Mouse (Mus musculus): ENCODE data around the gene Tipin. TPM values are rescaled to one million over a fixed set of nuclear protein-coding genes. Genes with fewer than 3 reads are reported as not detected.

The Tipin gene
- total and polyA plus RNA-seq, 3 experiments, result 179 to 443 (median 204) TPM

- Histone ChIP-seq H3K4me2 (ENCODE audit: insufficient read depth, low read depth, poor library complexity, severe bottlenecking) (peak overlapping the region; percentile 67), H3K79me2 (replicated peaks; ENCODE audit: control insufficient read depth, extremely low read depth, insufficient read depth, poor library complexity, severe bottlenecking) (peaks cover 29% of the 10 kb centered on the region), H3K9me3 (replicated peaks; ENCODE audit: low read length) (no peaks in the 10 kb centered on the region), H3K9ac (ENCODE audit: insufficient read depth, low read depth) (peak overlapping the region; percentile 89), H3K4me3 (replicated peaks in 1 of 3; ENCODE audit: low read depth in 2 of 3, low read length in 2 of 3, poor library complexity in 1 of 3) (peak overlapping the region; percentile 87 to 96 (median 95)), H3K36me3 (replicated peaks in 1 of 2; ENCODE audit: control insufficient read depth in 1 of 2, insufficient read depth in 1 of 2, low read length in 1 of 2) (peaks cover 3 to 6% of the 10 kb centered on the region in 2 experiments), H3K4me1 (ENCODE audit: control insufficient read depth in 1 of 2, insufficient read depth in 2 of 2) (peaks cover 12 to 48% of the 10 kb centered on the region in 2 experiments), H3K27ac (ENCODE audit: insufficient read depth, low read depth) (peak overlapping the region; percentile 65), H3K27me3 (replicated peaks) (no peaks in the 10 kb centered on the region)
- dilution Hi-C loops (cut with MboI; ENCODE audit: extremely low pct_ligation_motif_present, extremely low pct_unique_long_range_greater_than_20kb, low sequenced_read_pairs) (no loop called here), in situ Hi-C loops (cut with MboI; ENCODE audit: low pct_ligation_motif_present, low pct_unique_long_range_greater_than_20kb, low sequenced_read_pairs) (loop anchor here (10.0 kb wide), 1 partner anchor 58 kb away; no protein-coding TSS in a partner anchor)
- TF ChIP-seq CTCF (conservative IDR thresholded peaks at IDR 0.05 in 1 of 2, IDR thresholded peaks at IDR 0.05 in 1 of 2; ENCODE audit: low read depth in 2 of 2, low read length in 2 of 2) (0 out of 4 replicates have a peak, but pooled peaks of 1 of the 2 experiments have one; percentile 5), RCOR1 (conservative IDR thresholded peaks at IDR 0.05; ENCODE audit: low read depth, low read length) (no peak), E2F4 (IDR thresholded peaks at IDR 0.05; ENCODE audit: insufficient replicate concordance, low read depth, low read length) (no peak), NRF1 (IDR thresholded peaks at IDR 0.05; ENCODE audit: low read depth, low read length) (no peak), TBP (conservative IDR thresholded peaks at IDR 0.05; ENCODE audit: low read depth, low read length) (no peak), MAZ (IDR thresholded peaks at IDR 0.05; ENCODE audit: low read depth, low read length) (no peak), MXI1 (IDR thresholded peaks at IDR 0.05; ENCODE audit: low read depth, low read length) (no peak; the same call in 1 of the 2 replicates), SIN3A (IDR thresholded peaks at IDR 0.05; ENCODE audit: low read length) (peak; percentile 51), CHD1 (IDR thresholded peaks at IDR 0.05; ENCODE audit: low read depth, low read length) (no peak), IRF4 (IDR thresholded peaks at IDR 0.05; ENCODE audit: low read depth, low read length) (no peak)
- DNase-seq (ENCODE audit: extremely low read depth), result peak; percentile 29
Observed at GRCm38 (mm10) chr9:64252591-64253020, 28.8 kb upstream of the Tipin start.

DNA sequence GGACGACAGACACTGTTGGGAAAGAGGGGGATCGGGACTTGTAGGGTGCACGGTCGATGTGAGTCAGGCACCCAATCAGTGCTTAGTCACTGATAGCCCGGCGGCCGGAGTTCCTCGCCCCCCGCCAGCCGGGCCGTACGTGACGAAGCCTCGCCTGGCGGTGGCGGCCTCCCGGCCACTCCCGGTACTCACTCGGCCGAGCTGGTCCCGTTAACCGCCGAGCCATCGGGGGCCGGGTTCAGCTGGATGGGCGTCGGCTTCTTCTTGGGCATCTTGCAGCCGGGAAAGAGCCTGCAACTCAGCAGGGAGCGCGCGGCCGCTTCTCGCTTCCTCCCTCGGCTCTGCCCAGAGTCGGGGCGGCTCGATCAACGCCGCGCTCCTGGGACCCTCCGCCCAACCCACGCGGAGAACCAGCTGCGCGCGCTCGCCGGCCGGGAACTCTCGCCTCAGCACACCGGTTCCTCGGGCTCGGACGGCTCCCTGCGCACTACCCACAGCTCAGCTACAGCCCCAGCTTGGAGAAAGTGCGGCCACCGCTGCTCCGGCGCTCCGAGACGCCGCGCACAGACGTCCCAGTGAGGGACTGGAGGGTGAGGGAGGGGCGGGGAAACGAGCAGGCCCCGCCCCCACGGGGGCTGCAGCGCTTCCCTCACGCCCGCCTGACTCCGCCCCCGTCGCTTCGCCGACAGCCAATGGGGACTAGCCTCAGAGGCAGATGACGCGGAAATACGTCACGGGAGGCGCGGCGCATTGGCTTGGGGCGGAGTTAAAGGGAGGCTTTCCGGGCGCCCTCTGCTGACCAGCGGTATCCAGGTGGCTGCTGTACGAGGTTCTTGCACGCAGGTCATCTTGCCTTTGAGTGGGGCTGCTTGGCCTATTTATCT lies 28.1 kb upstream of the Tipin start, which contains the start of gene Map2k1:
TSS of gene Map2k1 (minus strand) at position 611 of the 884 bp plus-strand sequence.
- H3K4me1 ChIP-seq (ENCODE audit: control insufficient read depth in 1 of 2, insufficient read depth in 2 of 2), result peaks cover 12 to 46% of the 10 kb centered on the region in 2 experiments
- no peaks in the 10 kb centered on the region for H3K9me3 ChIP-seq (replicated peaks; ENCODE audit: low read length)
- dilution Hi-C loops (cut with MboI; ENCODE audit: extremely low pct_ligation_motif_present, extremely low pct_unique_long_range_greater_than_20kb, low sequenced_read_pairs), result no loop called here
- peak within 1 kb of the TSS; percentile 87 to 96 (median 95) for H3K4me3 ChIP-seq (replicated peaks in 1 of 3; ENCODE audit: low read depth in 2 of 3, low read length in 2 of 3, poor library complexity in 1 of 3)
- H3K79me2 ChIP-seq (replicated peaks; ENCODE audit: control insufficient read depth, extremely low read depth, insufficient read depth, poor library complexity, severe bottlenecking), result peaks cover 29% of the 10 kb centered on the region
- peak; percentile 99 for DNase-seq (ENCODE audit: extremely low read depth)
- in situ Hi-C loops (cut with MboI; ENCODE audit: low pct_ligation_motif_present, low pct_unique_long_range_greater_than_20kb, low sequenced_read_pairs), result loop anchor here (10.0 kb wide), 1 partner anchor 58 kb away; no protein-coding TSS in a partner anchor
- peak within 1 kb of the TSS; percentile 67 for H3K4me2 ChIP-seq (ENCODE audit: insufficient read depth, low read depth, poor library complexity, severe bottlenecking)
- H3K36me3 ChIP-seq (replicated peaks in 1 of 2; ENCODE audit: control insufficient read depth in 1 of 2, insufficient read depth in 1 of 2, low read length in 1 of 2), result peaks cover 2 to 3% of the 10 kb centered on the region in 2 experiments
- H3K27me3 ChIP-seq (replicated peaks), result no peaks in the 10 kb centered on the region
- peak within 1 kb of the TSS; percentile 65 for H3K27ac ChIP-seq (ENCODE audit: insufficient read depth, low read depth)
- H3K9ac ChIP-seq (ENCODE audit: insufficient read depth, low read depth), result peak within 1 kb of the TSS; percentile 89
- TF ChIP-seq USF2 (conservative IDR thresholded peaks at IDR 0.05; ENCODE audit: low read depth, low read length) (peak; percentile 73), NELFE (IDR thresholded peaks at IDR 0.05; ENCODE audit: low read depth, low read length) (peak; percentile 98), USF1 (IDR thresholded peaks at IDR 0.05; ENCODE audit: low read depth, low read length) (peak; percentile 90), MAZ (IDR thresholded peaks at IDR 0.05; ENCODE audit: low read depth, low read length) (peak; percentile 70; the same call in 1 of the 2 replicates), PAX5 (IDR thresholded peaks at IDR 0.05; ENCODE audit: low read length) (no peak), TBP (conservative IDR thresholded peaks at IDR 0.05; ENCODE audit: low read depth, low read length) (peak; percentile 78), CTCF (conservative IDR thresholded peaks at IDR 0.05 in 1 of 2, IDR thresholded peaks at IDR 0.05 in 1 of 2; ENCODE audit: low read depth in 2 of 2, low read length in 2 of 2) (peak; percentile 8 to 81; a peak in 2 of 4 replicates), ZC3H11A (IDR thresholded peaks at IDR 0.05; ENCODE audit: low read depth, low read length) (no peak), RCOR1 (conservative IDR thresholded peaks at IDR 0.05; ENCODE audit: low read depth, low read length) (no peak), CHD2 (IDR thresholded peaks at IDR 0.05; ENCODE audit: low read length) (no peak), TCF12 (IDR thresholded peaks at IDR 0.05; ENCODE audit: low read depth, low read length) (peak; percentile 88), SMC3 (IDR thresholded peaks at IDR 0.05; ENCODE audit: low read depth, low read length) (peak; percentile 65), MAFK (IDR thresholded peaks at IDR 0.05; ENCODE audit: insufficient replicate concordance, low read length) (no peak), ELF1 (IDR thresholded peaks at IDR 0.05; ENCODE audit: low read depth, low read length) (peak; percentile 83), RAD21 (IDR thresholded peaks at IDR 0.05; ENCODE audit: low read depth, low read length) (peak; percentile 19), HCFC1 (IDR thresholded peaks at IDR 0.05; ENCODE audit: low read depth, low read length) (peak; percentile 76), POLR2A (IDR thresholded peaks at IDR 0.05; ENCODE audit: low read depth, low read length) (peak; percentile 98), MXI1 (IDR thresholded peaks at IDR 0.05; ENCODE audit: low read depth, low read length) (peak; percentile 63; the same call in 1 of the 2 replicates), UBTF (IDR thresholded peaks at IDR 0.05; ENCODE audit: low read depth, low read length) (no peak), SIN3A (IDR thresholded peaks at IDR 0.05; ENCODE audit: low read length) (peak; percentile 57), IRF4 (IDR thresholded peaks at IDR 0.05; ENCODE audit: low read depth, low read length) (no peak; the same call in 1 of the 2 replicates), NRF1 (IDR thresholded peaks at IDR 0.05; ENCODE audit: low read depth, low read length) (0 out of 2 replicates have a peak, but pooled peaks have one; percentile 23), MYC (IDR thresholded peaks at IDR 0.05; ENCODE audit: low read depth, low read length) (no peak), ZMIZ1 (IDR thresholded peaks at IDR 0.05; ENCODE audit: low read depth, low read length) (peak; percentile 95), GABPA (IDR thresholded peaks at IDR 0.05; ENCODE audit: insufficient replicate concordance, low read depth, low read length) (no peak), POLR2AphosphoS2 (IDR thresholded peaks at IDR 0.05; ENCODE audit: low read depth, low read length) (peak; percentile 73)

Data from CH12.LX (cell line).